8 mouse cellular contexts compared by ENCODE assay signal in genomic region chr19:26014620-26015180, GRCm38 (mm10).
DNase-seq lines count a peak whose midpoint lies in the region; ATAC-seq lines count a peak whose summit lies in the region.
"Had no signal": no experiment of that assay in that cellular context is flagged by ENCODE, and none has a peak within 500 bp of the region (broad histone marks: within the 10 kb centered on the region; RNA-seq: fewer than 3 reads in every experiment).

No protein-coding gene starts in this region.

- no peak overlapping the region for H3K27ac ChIP-seq in kidney, embryonic 15.5 days
- H3K27ac ChIP-seq in midbrain, embryonic 15.5 days: peak overlapping the region; percentile 50
- H3K27ac ChIP-seq: embryonic facial prominence, embryonic 13.5 days had no signal

- no peaks in the 10 kb centered on the region for H3K36me3 ChIP-seq in kidney, embryonic 15.5 days
- no peaks in the 10 kb centered on the region for H3K36me3 ChIP-seq in midbrain, embryonic 15.5 days (replicated peaks)
- H3K36me3 ChIP-seq: embryonic facial prominence, embryonic 13.5 days had no signal

- H3K9ac ChIP-seq in kidney, embryonic 15.5 days: no peak overlapping the region
- H3K9ac ChIP-seq in midbrain, embryonic 15.5 days: no peak overlapping the region
- H3K9ac ChIP-seq: embryonic facial prominence, embryonic 13.5 days had no signal

- H3K27me3 ChIP-seq in kidney, embryonic 15.5 days: no peaks in the 10 kb centered on the region
- no peaks in the 10 kb centered on the region for H3K27me3 ChIP-seq in midbrain, embryonic 15.5 days (replicated peaks)
- H3K27me3 ChIP-seq: embryonic facial prominence, embryonic 13.5 days had no signal

- DNase-seq in kidney, postnatal 10 days: peak; percentile 77
- DNase-seq in adrenal gland, postnatal 36 days: peak; percentile 59 to 65
- DNase-seq in gastrocnemius, postnatal 25 days: peak; percentile 6
- no peak for DNase-seq in cerebellum, adult 9-10 months
- no peak for DNase-seq in heart, adult 8-10 months (ENCODE audit: low spot score)

- H3K4me1 ChIP-seq in kidney, embryonic 15.5 days: 0 out of 2 replicates have a peak, but pooled peaks cover 4% of the 10 kb centered on the region
- peaks cover 10% of the 10 kb centered on the region for H3K4me1 ChIP-seq in midbrain, embryonic 15.5 days

- no peak for ATAC-seq in kidney, embryonic 15.5 days (replicated peaks; ENCODE audit: low FRiP score)
- peak; percentile 86 for ATAC-seq in midbrain, embryonic 15.5 days (replicated peaks)

- H3K9me3 ChIP-seq in kidney, embryonic 15.5 days (replicated peaks): no peaks in the 10 kb centered on the region
- H3K9me3 ChIP-seq in midbrain, embryonic 15.5 days: no peaks in the 10 kb centered on the region
- H3K9me3 ChIP-seq: embryonic facial prominence, embryonic 13.5 days had no signal

- WGBS in kidney, embryonic 15.5 days: 20% methylated on average over 8 of the region's 8 CpGs
- WGBS in midbrain, embryonic 15.5 days: 33% methylated on average over 8 of the region's 8 CpGs

- no peak overlapping the region for H3K4me3 ChIP-seq in kidney, embryonic 15.5 days (replicated peaks)
- no peak overlapping the region for H3K4me3 ChIP-seq in midbrain, embryonic 15.5 days
- H3K4me3 ChIP-seq: embryonic facial prominence, embryonic 13.5 days had no signal

- H3K4me2 ChIP-seq in kidney, embryonic 15.5 days: no peak overlapping the region
- H3K4me2 ChIP-seq in midbrain, embryonic 15.5 days: 0 out of 2 replicates have a peak overlapping the region, but pooled peaks have one; percentile 9
- H3K4me2 ChIP-seq: embryonic facial prominence, embryonic 13.5 days had no signal

Comparison
In these comparisons a context has a peak if more than half of its experiments do, and no peak if none do; other contexts are left out.
1. DNase-seq: peak in kidney, postnatal 10 days (single experiment), adrenal gland, postnatal 36 days (2 of 2) and gastrocnemius, postnatal 25 days (single experiment); none in cerebellum, adult 9-10 months (single experiment) and heart, adult 8-10 months (single experiment).